Mouse (Mus musculus): Measurements from ENCODE around the gene Fam110a. TPM values are rescaled to one million over a fixed set of nuclear protein-coding genes. Genes with fewer than 3 reads are reported as not detected.

The Fam110a gene
- total RNA-seq, 1 experiment from 2014 or later, result 12.7 TPM

GRCm38 (mm10) chr2:151970191-151971172 is 9.5 kb downstream of the Fam110a start:
- peak; percentile 71 for DNase-seq

- DNase-seq, result no peak
Measured at GRCm38 (mm10) chr2:151969396-151969795, 10.6 kb downstream of the Fam110a start.

GRCm38 (mm10) chr2:151968986-151969385 is 11.0 kb downstream of the Fam110a start:
- DNase-seq, result no peak

- no peak for DNase-seq
Measured at GRCm38 (mm10) chr2:151968451-151968850, 11.6 kb downstream of the Fam110a start.

- DNase-seq, result no peak
Measured at GRCm38 (mm10) chr2:151967792-151968191, 12.2 kb downstream of the Fam110a start.

GRCm38 (mm10) chr2:151967176-151967750 is 12.8 kb downstream of the Fam110a start:
- DNase-seq, result no peak

GRCm38 (mm10) chr2:151964052-151964451 is 16.0 kb downstream of the Fam110a start:
- DNase-seq, result no peak

GRCm38 (mm10) chr2:151963319-151963718 is 16.7 kb downstream of the Fam110a start:
- no peak for DNase-seq

GRCm38 (mm10) chr2:151962474-151962873 is 17.5 kb downstream of the Fam110a start:
- peak; percentile 49 for DNase-seq

- DNase-seq, result no peak
Measured at GRCm38 (mm10) chr2:151961284-151962196, 18.5 kb downstream of the Fam110a start.

- DNase-seq, result no peak
Measured at GRCm38 (mm10) chr2:151959274-151959673, 20.7 kb downstream of the Fam110a start.

GRCm38 (mm10) chr2:151956500-151957137 is 23.4 kb downstream of the Fam110a start:
- no peak for DNase-seq

- no peak for DNase-seq
Measured at GRCm38 (mm10) chr2:151953665-151954064, 26.4 kb downstream of the Fam110a start.

GRCm38 (mm10) chr2:151949082-151949774 is 30.8 kb downstream of the Fam110a start:
- no peak for DNase-seq

GRCm38 (mm10) chr2:151948311-151948710 is 31.7 kb downstream of the Fam110a start:
- no peak for DNase-seq

GRCm38 (mm10) chr2:151947617-151948016 is 32.4 kb downstream of the Fam110a start:
- no peak for DNase-seq

GRCm38 (mm10) chr2:151944106-151944505 is 35.9 kb downstream of the Fam110a start:
- DNase-seq, result no peak

GRCm38 (mm10) chr2:151941269-151941668 is 38.8 kb downstream of the Fam110a start:
- DNase-seq, result peak; percentile 54

- DNase-seq, result no peak
Measured at GRCm38 (mm10) chr2:151939651-151940420, 40.2 kb downstream of the Fam110a start.

- no peak for DNase-seq
Measured at GRCm38 (mm10) chr2:151938780-151939200, 41.2 kb downstream of the Fam110a start.

Measured in adrenal gland, postnatal 25 days (tissue).